Mouse (Mus musculus): Measurements from ENCODE around the gene Rubcnl.

The Rubcnl gene

DNA sequence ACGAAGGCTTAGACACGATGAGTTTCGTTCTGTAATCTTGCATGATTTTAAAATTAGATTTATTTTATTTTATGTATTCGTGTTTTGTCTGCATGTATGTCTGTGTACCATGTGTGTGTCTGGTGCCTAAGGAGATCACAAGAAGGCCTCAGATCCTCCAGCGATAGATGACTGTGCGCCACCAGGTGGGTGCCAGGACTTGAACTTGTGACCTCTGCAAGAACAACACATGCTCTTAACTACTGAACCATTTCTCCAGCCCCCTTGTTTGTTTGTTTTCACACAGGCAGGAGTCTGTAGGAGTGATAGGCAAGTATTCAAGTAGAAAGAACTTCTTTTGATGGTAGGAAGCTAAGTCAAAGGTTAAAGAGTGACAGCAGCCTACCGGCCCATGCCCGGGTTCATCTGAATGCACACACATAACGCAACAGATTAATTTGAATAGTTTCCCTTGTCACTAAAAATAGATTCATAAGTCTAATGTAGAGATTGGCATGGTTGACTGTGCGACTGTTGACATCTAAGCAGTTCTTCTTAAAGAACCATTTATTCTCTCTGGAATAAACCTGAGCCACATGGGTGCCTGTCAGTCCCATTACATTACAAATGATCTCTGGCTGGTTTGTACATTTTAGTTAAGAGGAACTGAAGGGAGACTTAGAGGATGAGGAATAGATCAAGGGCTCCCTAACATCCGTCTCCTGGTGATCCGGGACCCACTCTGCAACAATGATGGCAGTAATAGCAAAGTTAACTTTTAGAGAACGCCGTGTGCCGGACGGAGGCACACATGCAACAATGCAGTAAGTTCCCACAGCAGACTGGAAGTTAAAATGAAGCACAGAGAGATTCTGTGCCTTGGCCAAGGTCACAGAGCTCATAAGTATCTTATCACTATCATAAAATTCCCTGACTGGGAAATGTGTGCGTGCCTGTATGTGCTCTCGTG lies 2.3 kb downstream of the Rubcnl start:
- DNase-seq, result no peak

DNA sequence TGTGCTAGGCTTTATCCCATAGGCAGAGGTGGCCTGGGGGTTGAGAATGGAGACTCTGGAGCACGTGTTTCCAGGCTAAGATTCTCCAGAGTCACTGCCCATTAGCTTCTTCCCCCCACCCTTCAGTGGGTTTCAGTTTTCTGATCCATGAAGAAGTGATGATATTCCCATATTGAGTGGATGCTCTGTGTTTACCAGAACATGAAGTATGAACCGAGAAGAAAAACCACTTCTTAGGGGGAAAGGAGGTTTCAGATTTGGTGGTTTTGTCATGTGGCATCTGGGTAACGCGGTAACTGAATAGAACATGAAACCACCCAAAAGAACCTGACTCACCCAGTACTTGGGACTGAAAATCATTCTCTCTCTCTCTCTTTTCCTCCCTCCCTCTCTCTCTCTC lies 3.0 kb downstream of the Rubcnl start:
- DNase-seq, result no peak

DNA sequence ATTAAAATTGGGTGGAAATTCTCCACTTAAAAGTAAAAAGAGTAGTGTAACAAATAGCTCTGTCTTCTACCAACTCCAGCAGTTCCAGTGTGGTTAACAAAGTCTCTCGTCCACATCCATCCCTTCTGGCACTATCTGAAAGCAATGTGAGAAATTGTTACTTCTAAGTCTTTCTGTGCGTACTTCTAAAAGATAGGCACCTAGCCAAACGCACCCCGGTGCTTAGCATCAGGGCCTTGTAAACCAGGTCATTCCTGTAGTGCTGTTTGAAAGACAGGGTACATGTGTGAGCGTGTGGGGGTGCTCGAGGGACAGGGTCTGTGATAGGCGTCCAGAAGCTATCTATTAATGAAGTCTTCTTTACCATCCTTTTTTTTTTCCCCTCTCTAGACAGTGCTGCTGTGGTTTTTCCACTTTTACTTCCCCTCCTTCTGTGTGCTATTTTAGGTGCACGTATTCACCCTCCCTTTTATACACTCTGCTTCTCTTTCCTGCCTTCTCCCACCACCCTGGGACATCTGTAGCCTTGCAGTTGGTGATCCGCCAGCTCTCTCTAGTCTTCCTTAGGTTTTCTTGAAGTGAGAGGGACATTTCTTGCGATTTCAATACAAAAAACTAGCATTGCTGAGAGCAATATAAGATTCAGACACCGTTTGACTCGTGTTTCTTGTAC lies 4.9 kb downstream of the Rubcnl start:
- no peak for DNase-seq

DNA sequence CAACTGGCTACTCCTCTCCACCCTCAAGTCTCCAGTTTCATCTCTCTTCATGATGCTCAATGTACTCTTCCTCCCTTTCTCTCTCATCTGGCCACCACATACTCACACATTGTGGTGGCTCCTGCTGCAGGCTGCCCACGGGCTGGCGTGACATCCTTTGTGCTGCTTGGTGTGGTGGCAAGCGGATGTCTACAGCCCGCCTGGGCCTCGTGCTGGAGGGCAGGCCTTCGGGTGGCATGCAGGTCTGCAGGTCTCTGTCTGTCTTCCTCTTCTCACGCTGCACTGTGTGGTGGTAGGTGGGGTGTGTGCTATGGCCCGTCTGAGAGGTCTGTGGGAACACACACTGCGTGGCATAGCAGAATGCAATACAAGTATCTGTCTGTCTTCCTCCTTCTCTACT lies 6.7 kb downstream of the Rubcnl start:
- DNase-seq, result no peak

DNA sequence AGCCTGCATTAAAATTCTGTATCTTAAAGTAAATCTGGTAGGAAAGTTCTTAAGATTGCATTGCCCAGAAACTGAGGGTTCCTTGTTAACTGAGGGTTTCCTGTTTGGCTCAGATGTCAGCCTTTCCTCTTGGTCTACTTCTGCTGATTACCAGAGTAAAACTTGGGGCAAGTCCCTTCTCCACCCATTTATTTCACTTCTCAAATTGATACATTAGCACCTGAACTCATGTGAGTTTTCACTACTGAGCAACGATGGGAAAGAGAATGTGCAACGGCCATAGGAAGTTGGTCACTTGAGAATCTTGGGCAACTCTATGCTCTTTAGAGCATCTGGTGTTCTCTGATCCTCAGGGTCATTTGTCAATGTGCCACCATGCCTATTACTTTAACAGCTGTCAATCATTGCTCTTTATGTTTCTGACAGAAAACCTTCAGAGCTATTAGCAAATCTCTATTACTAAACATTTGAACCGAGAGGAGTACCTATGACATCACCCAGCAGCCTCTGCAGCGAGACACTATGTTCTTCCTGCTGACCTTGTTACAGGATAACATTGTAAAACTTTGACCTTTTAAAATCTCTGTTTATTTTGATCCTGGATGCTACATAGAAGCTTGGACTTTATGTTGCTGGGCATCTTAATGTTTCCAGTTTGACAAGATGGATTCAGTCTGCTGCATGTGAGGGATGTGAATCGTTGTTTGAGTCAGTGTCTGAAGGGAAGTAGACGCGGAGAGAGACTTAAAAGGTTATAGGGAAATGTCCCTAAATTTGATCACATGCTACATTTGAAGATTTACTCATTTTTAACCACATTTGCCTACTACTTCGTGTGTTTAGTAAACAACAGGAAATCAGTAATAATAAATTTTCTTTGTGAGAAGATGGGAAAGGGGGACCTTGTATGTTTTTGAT lies 9.2 kb downstream of the Rubcnl start:
- no peak for DNase-seq

DNA sequence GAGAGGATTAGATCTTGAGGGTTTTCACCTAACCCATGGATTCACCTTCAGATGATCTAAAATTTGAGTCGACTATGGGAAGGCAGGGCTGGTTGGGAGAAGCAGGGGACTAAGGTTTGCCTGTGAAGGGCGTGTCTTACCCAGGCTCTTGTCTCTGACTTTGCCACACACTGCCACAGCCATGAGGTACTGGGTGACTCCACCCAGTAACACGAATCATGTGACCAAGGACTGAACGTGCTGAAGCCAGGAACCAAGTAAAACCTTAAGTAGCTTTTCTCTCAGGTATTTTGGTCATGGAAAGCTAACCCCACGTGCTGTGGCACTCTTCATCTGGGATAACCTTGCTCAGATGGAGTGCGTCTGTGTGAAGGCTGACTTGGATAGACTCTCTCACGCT lies 14.9 kb downstream of the Rubcnl start:
- no peak for DNase-seq

DNA sequence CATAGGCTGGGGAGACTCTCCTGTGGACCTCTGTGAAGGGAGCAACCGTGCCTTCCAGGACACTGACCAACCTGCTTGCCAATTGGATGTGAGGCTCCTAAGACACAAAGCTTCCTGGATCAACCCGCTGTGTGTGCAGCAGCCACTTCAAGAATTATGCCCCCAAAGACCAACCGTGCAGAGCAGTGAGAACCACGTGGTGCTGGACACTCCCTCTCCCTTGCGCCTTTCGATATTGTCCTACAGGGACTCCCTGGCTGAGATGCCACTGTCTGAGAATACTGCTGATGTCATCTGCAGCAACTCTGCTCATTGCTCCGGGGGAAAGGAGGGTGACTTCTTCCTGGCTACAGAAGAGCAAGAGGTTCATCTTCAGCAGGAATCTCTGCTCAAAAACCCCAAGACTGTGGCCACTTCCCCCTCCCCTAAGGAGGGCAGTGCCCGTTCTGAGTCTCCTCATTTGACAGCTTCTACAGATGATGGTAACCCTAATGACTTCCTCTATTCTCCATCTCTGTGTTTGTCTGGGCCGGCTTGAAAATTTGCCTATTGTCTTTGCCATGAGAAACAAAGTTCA lies 16.3 kb downstream of the Rubcnl start:
- no peak for DNase-seq

DNA sequence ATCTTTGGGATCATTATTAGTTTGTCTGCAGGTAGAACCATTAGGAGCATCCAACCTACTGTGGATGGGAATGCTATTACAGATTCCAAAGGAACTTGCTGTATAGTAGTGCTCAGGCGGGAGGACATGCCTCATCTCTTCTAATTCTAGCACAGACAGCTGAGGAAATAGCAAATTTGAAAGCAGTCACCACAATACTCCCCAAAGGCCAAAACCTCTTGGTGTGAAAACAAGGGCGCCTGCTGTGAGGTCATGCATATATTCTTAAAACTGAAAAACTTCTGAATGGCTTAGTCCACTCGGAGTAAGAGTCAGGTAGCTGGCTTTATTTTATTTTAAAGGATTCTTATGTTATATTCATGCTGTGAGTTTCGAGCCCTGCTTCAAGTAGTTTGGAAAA lies 16.9 kb downstream of the Rubcnl start:
- no peak for DNase-seq

DNA sequence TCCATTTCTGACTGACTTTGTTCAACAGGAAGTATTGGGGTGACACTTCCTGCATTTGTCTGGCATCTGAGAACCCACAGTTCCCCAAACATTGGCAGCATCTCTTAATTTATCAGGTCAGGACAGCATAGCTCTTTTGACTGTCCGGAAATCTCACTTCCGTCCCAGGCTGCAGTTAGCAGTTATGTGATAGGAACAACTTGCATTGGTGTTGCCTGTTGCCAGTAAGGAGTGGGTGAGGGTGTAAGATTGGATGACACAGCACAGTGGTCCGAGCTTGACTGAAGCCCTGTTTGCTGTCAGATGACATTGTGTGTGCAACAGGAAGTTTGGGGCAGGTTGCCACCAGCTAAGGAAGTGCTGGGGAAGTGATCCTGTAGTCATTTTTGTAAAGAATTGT lies 18.4 kb downstream of the Rubcnl start:
- peak in 1 of 2 experiments; percentile 29 for DNase-seq

DNA sequence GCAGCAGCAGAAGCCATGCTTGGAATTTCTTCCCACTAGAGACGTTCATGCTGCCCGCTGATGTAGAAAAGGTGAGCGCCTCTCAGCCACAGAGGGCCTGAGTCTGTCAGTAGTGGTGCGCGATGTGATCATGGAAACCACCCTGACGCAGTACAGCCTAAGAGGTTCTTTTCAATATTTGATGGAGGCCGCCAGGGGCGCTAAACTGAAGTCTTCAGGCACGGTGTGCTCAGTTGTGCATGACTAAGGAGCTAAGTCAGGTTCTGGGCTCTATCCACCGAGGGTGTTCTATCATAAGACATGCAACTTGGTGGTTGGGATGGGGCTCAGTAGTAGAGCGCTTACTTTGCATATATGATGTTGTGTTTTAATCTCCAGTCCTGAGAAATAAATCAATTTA lies 19.6 kb downstream of the Rubcnl start:
- no peak for DNase-seq

DNA sequence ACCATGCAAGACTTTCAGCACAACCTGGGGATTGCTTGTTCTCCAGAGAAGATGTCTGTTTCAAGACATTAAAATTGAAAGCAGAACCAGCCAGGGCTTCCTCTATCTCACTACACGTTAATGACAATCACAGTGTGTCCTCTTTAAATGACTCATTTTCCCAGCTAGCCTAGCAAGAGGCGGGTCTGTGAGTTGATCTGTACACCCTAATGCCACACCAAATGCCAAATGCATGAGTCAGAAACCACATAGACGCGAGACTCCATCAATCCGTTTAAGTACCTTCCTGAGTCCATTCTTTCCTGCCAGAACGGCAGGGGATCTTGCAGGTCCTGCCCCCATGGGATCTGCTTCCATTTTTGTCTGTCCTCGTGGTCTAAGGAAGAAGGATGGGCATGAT lies 29.4 kb downstream of the Rubcnl start:
- DNase-seq, result peak in 1 of 2 experiments; percentile 27

DNA sequence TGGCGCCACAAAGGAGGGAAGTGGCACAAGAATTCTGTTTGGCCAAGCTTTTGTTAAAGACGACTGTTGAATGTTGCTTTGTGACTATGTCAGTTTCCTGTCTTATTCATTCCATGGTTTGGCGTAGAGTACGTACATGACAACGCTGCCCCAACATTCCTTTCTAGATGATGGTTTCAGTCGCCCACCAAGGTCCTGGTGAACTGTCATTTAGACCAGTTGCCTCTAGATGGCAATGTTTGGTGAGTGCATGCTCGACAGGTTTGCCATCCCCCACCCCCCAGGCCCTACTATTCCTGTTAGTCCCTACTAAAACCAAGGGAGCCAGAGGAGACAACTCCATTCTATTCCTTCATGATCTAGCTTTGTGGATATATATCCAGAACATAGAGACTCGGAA lies 36.6 kb downstream of the Rubcnl start:
- no peak for DNase-seq

DNA sequence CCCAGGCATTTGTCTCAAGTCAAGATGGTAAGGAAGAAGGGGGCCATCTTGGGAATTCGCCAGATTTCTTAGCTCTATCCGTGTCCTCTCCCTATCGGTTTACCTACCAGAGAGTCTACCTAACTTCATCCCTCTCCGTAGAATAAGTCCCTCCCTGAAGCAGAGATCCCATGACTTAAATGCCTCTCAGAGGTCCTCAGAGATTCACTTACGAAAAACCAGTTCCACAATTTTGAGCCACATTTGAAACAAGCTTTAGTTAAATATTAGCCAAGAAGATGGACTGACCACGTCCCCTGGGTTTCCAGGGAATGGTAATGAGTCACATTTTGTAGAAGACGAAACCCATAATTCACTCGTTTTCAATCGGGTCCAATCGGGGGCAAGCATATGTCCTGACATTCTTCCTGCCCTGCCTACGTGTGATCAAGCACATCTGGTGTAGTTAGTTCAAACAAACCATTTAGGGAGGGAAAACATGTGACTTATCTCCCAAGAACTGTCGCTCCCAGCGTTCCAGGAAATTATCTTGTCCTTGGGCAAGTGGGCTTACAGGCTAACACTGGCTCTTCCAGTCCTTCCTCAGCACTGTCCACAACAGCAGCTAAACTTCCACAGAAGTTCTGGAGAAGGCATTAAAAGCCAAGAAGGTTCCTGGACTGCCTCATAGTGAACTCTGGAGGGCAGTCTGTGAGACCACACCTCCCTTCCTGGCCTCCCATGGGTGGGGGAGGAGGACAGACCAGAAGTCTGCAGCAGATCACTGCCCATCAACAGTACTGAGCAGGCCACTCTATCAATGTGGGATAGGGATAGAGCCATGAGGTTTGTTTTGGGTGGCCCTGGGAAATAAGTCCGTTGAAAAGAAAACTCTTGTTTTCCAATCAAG lies 38.9 kb downstream of the Rubcnl start:
- peak in 1 of 2 experiments; percentile 20 for DNase-seq

DNA sequence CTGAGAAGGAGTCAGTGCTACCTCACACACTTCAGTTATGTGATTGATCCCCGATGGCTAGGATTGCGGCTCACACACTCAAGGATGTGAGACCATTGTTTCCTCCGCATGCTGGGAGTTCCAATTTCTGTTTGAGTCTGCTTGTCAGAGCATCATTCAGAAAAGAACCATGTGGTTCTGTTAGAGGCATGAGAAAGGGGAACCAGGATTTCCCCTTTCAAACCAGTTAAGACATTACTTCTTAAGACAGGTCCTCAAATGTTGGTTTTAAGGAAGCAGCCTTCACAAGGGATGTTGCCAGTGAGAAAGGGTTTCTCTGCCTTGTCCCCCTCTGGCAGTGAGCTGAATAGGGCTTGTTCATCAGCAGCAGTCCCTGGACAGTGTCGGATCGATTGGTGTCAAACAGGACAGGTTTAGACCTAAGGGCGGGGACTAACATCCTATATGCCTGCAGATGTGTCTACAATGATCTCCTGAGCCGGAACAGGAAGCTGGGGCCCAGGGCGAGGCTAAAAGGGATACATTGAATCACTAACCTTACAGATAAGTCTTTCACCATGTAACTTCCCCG lies 41.1 kb downstream of the Rubcnl start:
- DNase-seq, result peak in 1 of 2 experiments; percentile 11

DNA sequence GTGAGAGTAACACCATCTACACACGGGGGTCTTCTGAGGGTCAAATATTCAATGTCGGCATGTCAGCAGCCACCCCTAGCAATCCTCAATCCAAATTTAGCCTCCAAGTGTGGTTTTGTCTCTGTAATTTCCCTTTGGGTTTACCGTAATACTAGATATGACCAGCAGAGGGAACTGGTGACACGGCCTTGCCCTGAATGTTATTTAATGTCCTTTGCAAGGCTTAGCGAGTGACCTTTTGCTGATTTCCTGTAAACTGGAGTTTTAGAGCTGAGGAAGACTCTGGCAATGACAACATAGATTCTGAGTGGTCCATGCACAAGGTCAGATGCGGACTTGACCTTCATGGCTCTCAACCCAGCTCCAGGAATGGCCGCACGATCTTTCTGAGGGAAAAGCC lies 44.7 kb downstream of the Rubcnl start:
- DNase-seq, result peak in 1 of 2 experiments; percentile 37

DNA sequence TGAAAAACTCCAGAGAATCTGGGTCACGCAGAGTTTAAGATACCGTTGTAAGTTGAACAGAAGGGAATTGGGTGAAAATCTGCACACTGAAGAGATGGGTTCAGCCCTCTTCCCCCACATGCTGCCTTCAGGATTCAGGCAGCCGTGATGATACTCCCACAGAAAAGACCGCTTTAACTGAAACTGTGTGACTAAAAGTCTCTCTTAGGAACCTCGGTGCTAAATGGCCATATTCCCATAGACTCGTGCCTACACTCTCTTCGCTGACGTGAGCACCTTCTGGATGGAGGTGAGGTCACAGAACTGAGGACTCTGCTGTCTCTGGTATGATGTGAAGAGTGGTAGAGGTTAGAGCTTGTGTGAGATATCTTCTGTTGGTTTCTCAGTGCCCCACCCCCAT lies 48.1 kb downstream of the Rubcnl start:
- no peak for DNase-seq

DNA sequence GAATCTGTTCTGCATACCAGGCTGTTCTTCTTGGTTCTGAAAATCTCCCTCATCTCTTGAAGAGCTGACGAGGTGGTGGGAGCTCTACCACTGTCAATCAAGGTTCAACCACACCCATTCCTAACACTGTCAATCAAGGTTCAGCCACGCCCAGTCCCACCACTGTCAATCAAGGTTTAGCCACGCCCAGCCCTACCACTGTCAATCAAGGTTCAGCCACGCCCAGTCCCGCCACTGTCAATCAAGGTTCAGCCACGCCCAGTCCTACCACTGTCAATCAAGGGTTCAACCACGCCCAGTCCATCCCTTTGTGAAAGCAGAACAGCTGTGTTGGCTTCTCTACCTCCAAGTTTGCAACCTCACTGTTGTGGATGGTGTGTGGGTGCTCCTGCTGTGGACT lies 48.7 kb downstream of the Rubcnl start:
- peak; percentile 19 to 39 for DNase-seq

DNA sequence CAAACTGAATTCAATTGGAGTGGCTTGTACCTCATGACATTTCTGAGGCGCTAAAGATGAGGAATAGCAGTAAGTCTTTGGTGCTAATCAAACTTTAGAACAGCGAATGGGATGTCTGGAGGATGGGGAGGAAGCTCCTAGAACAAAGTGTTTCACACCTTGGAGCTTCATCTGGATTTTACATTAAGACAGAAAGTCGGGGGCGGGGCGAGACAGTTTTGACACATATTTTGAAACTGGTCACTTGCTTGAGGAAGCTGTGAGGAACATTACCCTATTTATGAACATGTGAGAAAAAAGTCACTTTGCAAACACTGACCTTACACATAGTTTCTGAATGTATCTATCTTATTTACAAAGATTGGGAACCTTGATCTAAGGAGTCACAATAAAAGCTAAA lies 49.4 kb downstream of the Rubcnl start:
- peak; percentile 24 to 44 for DNase-seq

DNA sequence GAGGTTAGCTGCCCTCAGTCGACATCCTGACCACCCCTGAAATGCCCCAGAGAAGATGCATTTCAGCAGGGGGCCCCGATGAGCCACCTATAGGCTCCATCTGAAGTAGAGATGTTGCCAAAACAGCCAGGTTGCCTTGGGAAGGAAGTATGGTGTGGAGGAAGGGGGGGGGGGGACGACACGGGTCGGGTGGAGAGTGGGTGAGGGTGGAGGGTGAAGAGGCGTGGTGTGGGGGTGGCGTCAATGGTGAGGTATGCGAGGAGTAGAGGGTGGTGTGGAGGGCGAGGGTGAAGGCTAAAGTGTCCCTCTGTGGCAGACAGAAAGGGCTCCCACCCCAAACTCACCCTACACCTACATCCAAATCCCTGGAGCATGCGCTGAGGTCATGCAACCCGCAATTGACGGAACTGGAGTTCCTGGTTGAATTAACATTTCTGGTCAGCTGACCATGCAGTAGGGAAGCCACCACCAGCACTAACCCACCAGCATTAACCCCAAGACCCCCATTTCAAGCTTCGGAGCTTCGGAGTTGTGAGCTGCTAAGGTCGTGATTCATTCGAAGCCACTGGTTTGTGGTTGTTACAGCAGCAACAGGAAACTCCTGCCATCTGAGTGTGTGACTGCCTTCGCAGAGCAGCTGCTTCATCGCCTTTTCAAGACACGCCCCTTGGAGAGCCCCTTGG lies 52.7 kb downstream of the Rubcnl start:
- peak; percentile 33 to 49 for DNase-seq

DNA sequence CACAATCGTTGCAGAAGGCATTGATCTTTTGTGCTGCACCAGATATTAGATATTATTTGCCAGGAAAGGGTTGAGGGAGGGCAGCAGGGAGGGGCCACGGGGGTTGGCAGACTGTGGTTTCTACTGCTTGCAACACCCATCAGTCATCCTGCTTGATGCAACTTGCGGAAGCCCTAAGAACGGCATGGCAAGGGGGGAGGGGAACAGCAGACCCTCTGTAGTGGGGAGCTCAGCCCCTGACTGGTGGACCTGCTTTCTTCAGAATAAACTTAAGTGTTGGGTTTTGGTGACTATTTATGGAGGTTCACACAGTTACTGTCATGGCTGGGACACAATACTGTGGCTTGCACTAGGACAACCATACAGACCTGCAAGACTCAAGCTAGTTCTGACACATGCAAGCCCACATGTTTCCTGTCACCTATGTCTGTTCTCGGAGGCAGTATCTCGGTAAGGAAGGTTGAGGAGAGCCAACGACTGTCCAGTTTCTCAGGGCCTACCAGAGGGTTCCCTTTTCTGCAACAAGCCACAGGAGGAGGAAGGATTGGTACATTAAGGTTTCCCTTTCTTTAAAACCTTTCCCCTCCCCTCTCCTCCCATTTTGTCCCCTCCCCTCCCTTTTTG lies 53.6 kb downstream of the Rubcnl start:
- peak; percentile 36 to 48 for DNase-seq

Measured in lung, adult 18-20 months (tissue).